Mouse (Mus musculus) olfactory bulb, adult 2 months (tissue): Measurements from ENCODE around the gene Zcchc9.

Experiments used
- CTCF ChIP-seq: fragments of 200-500 bp; IDR thresholded peaks from 2 replicates; pipeline ENCODE4 v1.5.1; 2012; ENCODE audit warnings: low read depth, mild to moderate bottlenecking, low read length, moderate library complexity; ENCODE audit not compliant: insufficient read depth
- POLR2A ChIP-seq: fragments of 200-500 bp; IDR thresholded peaks from 2 replicates; pipeline ENCODE4 v1.6.1; 2012; ENCODE audit warnings: mild to moderate bottlenecking, low read depth, low read length, moderate library complexity; ENCODE audit not compliant: insufficient read depth

DNA sequence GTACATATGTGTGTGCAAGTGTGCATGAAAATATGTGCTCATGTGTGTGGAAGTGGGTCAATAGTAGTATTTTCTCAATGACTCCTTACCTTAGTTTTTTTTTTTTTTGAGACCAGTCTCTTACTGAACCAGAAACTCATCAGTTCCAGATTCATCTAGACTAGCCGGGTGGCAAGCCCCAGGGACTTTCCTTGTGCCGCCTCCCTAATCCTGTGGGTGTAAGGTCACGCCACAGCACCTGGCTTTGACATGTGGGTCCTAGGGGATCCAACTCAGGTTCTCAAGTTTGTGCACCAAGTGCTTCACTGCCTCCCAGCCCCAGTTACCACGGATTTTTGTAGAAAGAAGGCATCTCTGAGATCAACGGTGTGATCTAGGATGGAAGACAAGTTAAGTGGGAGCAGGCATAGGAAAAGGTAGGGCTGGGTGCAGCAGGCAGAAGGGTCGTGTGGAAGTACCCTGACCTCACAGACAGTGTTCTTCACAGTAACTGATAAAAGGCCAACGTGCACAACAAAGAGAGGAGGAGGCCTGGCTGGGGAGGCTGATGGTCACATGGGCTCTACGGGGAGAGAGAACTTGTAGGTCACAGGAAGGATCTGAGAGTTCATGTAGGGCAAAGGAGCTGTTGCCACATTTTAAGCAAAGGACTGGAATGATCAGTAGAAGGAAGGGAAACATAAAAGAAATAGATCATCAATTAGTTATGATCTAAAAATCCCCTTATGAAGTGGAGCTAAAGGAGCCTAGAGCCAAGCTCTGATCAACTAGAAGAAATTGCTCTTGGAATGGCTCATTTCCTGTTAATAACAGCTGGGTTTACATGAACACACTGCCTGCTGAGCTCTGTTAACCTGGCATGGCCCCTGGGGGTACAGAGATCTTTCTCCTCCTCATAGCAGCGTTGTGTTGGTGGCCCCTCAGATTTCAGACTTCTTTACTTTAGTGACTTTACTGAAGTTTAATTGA, 38.5 kb downstream of the Zcchc9 start:
- TF ChIP-seq CTCF: no peak
- TF ChIP-seq POLR2A: no peak
